Mouse (Mus musculus) T-helper 2 cell (primary cell): ENCODE measurements around the gene Gm20388.

Experiments
- in situ Hi-C: fragments of 300-600 bp; cut with MboI, MseI; formaldehyde crosslinking; loops from one replicate; pipeline ENCODE4 v1.15.1; 2025; ENCODE audit warnings: high pct_unique_total_duplicates

The Gm20388 gene

DNA sequence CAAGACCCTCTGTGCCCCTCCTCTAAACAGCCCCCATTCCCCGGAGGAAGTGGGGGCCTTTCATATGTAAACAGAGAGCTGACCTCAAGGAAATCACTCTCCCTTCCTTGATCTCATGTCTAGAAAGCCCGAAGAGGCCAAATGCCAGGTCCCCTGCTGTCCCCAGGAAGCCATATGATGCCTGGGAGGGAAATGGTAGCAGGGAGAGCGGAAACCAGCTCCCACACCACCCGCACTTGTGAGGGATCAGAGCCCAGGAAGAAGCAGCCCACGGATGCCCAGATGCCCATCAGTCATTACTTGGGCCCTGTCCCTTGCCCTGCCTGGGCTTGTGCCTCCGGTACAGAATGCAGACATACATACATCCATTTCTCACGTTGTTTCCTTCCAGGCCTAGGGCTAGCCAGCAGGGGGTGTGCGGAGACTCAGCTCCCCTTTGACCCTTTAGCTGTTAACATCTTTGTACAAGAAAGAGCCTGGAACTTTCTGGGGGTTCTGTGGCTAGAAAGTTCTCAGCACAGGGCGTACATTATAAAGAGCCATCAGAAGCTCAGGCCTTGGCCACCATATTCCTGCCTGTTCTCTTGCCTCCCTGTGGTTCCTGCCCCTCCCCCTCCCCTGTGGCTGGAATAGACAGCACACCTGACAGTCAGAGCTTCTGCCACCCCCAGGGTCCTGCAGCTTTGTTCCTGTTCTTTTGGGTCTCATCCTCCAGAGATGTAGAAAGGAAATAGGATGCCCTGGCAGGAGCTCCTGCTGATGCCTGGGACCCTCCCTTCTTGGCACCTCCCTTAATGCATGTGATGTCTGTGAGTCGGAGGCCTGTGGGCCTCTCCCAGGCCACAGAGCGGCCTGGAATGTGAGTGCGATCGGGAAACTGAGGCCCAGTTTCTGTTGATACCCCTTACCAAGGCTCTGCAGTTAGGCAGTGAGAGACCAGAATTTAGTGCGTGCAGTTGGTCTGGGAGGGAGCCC, 497.9 kb downstream of the Gm20388 start:
- in situ Hi-C loops: no loop called here

DNA sequence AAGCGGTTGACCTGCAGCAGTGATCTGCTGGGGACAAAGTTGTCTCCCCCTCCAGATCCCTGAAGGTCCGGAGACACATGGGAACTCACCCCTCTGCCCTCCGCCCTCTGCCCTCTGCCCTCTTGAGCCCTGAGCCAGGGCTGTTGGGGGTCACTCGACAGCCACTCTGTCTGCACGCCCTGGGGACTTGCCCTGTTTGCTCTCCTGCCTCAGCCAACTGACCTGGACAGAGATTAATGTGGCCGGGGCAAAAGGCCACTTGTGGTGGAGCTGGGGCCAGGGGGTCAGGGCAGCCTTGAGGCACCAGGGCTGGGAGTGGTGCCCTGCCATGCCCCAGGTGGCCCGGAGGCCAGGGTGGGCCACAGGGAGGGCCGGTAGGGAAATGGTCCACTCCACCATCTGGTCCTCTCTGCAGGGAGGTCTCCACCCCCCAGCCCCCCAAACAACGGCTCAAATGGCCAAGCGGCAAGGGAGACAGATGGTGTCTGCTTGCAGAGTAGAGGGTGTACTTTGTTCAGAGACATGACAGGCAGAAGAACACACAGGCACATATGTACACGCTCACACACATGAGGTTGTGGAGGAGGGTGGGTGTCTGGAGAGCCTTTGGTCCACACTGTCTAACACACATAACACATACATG, 498.9 kb downstream of the Gm20388 start:
- in situ Hi-C loops: no loop called here

DNA sequence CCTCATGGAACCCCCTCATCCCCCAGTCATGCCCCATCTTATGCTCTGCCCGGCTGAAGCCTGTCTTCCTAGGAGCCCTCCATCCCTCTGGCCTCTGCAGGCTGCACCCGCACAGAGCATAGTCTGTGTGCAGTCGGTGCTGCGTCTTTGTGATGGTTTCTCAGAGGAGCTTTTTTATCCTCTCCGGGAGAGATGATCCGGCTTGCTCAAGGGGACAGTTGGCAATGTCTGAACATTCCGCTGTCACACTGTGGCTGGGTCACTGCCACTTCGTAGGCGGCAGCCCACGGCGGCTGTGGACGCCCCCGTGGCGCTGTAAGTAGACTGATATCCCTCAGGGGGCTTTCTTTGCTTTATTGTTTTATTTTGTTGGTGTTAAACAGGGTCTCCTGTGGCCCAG, 500.4 kb downstream of the Gm20388 start:
- in situ Hi-C loops: no loop called here

DNA sequence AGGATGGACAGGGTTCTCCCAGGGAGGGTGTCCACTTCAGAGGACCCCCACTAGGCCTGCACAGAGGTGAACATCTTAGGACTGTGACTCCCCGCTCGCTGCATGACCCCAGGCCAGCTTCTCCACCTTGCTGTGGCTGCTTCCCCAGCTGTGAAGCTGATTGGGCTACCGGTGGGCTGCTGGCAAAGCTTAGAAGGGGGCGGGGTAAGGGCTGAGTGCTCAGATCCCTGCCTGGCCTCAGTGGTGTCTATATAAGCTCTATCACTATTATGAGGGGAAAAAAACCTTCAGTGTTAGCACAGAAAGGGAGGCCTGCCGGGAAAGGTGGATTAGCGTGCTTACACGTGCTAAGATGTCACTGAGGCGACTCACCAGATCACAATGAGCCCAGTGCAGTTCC, 501.2 kb downstream of the Gm20388 start:
- in situ Hi-C loops: no loop called here

DNA sequence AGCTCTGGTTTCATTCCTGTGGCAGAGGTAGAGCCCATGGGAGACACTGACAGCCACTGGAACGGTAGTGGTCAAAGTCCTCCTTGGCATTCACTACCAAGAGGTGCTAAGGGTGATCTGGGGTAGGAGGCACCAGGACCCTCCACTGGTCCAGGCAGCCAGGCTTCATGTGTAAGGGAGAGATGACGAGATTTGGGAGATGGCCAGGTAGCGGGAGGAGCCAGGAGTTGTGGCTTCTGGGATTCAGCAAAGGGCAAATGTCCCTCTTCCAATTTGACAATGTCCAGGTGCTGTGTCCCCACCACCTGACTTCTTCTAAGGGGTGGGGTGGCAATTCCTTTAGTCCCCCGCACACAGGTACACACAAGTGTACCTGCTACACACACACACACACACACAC, 501.7 kb downstream of the Gm20388 start:
- in situ Hi-C loops: no loop called here

DNA sequence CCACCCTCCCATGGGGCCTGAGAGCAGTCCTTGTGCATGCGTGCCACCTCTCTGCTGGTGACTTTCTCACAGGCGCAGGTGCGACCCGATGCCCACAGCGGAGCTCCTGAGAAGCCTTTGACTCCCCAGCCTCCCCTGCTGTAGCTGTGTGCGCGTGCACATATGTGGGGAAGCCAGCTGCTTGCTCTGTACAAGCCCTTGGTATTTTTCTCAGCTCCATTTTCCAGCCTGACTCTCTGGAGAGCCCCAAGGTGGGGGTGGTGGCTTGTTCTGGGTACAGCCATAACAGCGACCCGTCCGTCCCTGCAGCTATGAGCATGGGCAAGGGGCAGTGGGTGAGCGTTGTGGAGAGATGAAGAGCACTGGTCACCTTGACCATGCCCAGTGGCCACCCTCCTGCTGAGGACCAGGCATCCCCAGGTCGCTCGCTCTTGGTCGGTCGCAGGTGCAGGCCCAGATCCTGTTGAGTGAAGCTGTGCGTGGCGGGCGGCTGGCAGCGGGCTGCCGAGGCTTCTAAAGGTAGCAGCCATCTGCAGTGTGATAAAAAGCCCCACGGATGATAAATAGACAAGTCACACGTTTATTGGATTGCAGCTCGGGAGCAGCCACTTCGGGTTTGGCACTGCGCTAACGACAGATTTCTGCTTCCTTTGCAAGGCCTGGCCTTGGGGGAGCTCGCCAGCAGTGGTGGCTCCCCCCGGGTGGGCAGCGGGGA, 502.4 kb downstream of the Gm20388 start:
- in situ Hi-C loops: no loop called here

DNA sequence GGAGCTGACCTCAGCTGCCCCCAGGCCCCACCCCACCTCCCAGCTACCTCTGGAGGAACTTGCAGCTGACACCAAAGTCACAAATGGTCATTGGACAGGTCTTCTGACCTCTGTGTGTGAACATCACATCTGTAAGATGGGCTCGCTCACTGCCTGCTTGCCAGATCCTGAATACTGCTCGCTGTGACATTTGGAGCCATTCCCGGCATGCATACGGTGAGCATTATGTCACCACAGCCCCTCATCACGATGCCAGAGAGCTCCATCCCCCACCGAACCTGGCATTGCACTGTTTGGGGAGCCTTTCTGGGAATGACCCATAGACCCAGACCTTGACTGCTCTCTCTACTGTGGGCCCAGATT, 503.0 kb downstream of the Gm20388 start:
- in situ Hi-C loops: no loop called here

DNA sequence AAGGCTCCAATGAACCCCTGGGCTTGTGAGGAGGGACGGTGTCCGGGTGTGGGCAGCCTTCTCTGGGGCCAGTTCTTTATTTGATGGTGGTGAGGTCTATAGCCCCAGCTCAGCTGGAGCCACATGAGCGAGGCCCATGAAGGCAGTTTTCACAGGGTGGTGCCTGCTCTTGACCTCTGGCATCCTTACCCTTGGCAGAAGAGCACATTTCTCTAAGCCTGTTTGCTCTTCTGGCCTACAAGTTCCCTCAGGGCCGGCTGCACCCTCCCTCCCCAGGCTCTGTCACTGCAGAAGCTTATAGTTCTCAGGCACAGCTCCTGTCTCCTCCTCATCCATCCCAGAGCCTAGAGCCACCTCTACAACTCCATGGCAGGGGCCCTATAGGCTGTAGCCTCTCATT, 503.6 kb downstream of the Gm20388 start:
- in situ Hi-C loops: no loop called here

DNA sequence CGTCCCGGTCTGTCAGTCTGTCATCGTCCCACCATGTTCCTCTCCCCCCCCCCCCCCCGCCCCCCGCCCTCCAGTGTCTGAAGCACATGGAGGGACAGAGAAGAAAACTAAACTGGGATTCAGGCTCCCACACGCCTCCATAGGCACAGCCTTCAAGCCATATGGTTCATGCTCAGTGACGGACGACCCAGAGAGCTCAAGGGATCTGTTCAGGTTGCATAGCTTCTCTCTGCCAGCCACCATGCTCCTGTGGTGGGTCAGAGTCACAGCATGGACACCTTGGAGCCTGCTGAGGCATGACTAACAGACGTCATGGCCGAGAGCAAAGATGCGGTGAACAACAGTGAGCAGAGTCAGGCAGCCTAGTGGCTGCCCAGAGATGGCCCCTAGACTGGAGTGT, 504.8 kb downstream of the Gm20388 start:
- in situ Hi-C loops: no loop called here

DNA sequence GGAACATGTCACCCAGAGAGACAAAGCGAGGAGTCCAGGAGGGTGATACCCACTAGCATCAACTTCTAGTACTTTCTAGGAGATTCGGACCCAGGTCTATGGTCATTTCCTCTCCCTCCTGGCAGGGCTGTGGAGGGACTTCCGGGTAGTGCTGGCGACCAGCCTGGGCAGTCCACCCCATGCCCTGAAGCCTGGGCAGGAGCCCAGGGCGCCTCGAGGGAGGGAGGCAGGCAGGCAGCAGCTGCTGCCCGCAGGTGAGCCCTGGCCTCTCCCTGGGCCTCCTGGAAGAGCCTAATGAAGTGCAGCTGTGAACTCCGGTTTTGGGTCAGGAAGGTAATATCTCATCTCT, 505.5 kb downstream of the Gm20388 start:
- in situ Hi-C loops: no loop called here

DNA sequence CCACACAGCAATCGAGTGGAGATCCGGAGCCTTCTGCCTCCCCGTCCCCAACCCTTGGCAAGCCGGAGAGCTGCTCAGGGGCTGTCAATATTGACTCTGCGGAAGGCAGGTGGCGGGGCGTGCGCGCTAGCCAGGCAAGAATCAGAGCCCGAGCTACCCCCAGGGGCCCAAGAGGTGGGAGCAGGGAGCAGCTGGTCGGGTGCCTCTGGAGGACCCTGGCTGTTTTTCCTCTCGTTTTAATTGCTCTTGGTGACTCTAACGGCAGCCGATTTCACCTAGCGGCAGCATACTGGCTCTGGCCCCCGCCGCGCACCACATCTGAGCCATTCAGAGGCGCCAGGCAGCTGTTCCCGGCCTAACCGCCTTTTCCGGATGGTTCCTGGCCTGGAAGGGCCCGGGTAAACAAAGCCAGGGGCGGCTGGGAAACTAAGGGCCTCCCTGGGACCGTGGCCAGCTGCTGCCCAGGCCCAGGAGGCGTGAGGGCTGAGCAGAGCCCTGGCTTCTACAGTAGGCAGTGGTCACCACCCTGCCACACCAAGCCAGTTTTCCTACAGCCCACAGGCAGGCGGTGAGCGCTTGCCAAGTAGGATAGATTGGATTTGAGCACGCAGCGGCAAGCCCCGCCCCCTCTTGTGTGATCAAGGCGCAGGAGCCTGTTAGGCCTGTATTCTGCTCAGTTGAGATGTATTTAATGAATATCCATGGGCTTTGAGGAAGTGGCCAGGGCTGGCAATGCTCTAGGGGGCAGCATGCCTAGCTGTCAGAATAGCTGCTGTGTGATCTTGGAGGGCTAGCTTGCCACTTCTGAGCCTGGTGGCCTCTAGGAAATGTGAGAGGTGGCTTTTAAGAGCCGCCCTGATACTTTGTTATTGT, 506.1 kb downstream of the Gm20388 start:
- in situ Hi-C loops: no loop called here

DNA sequence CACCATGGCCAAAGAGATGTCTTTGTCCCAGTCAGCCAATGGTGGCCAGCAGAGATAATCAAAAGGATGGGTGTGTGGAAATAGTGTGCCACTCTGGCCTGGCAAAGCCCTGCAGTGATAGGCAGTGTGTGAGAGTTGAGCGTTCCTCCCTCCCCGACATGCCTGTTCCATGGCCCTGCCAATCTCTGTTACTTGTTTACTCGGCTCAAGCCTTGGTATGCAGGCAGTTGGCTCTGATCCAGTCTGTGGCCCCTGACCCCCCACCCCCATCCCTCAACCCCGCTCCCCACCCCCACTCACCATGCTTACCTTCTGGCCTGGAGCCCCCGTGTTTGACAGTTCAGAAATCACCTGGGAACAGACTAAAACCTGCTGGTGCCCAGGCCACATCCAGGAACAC, 507.5 kb downstream of the Gm20388 start:
- in situ Hi-C loops: no loop called here

DNA sequence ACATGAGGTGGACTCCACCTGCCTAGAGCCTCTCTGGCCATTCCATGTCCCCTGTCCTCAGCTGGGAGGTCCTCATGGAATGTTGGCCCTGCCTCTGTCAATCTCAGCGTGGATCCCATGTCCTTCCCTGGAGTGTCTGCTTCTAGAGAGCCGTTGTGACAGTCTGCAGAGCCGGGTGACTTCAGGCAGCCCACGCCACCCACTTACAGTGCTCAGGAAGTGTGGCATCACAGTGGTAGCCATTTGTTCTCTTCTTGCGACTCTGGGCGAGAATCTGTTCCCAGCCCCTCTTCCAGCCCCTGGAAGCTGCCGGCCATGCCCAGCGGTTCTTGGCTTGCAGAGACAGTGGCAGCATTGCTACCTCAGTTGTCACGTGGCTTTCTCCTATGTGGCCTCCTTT, 509.0 kb downstream of the Gm20388 start:
- in situ Hi-C loops: no loop called here

DNA sequence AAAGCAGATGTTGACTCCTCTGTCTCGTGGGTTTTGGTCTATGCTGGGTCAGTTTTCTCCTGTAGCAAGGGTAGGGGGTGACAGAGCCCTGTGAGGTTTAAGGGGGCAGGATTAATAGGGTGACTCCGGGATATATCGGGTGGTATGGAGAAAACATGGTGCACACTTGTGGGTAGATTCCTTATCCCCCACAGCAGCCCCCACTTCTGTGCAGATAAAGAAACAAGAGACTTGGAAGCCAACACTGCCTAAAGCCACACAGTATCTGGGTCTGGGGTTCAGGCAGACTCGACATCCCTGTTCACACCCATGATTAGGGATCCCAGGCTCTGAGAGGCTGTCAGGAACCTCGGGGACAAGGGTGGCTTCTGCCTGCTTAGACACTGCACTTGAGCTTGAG, 509.6 kb downstream of the Gm20388 start:
- in situ Hi-C loops: no loop called here

DNA sequence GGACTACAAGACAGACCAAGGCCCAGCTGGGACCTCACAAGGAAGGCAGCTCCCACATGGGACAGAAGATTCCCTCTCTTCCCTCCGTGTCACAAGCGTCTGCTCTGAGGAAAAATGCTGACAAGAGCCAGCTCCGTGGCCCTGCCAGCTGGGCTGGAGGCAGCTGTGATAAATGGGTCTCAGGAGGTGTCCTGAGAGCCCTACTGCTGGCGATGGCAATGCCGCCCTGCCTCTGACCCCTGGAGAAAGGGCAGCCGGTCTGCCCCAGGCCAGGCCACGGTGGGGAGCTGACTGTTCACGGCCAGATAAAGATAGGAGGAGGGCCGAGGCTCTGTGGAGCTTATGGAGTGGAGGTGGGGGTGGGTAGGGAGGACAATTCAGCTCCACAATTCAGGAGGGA, 511.0 kb downstream of the Gm20388 start:
- in situ Hi-C loops: no loop called here

DNA sequence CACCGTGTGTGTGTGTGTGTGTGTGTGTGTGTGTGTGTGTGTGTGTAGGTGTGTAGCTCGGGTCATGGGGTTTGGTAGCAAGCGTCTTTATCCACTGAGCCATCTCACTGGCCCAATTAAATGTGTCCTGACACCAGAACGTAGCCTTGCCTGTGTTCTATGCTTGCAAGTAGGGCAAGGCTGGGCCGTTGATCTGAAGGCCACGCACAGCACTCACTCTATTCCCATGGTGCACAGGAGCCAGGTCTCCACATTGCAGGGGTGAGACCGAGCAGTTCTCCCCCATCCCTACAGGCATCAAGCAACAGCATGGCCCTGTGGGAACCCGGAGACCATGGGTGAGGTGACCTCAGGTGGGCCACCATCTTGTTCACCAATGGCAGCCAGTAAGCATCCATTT, 511.6 kb downstream of the Gm20388 start:
- in situ Hi-C loops: no loop called here

DNA sequence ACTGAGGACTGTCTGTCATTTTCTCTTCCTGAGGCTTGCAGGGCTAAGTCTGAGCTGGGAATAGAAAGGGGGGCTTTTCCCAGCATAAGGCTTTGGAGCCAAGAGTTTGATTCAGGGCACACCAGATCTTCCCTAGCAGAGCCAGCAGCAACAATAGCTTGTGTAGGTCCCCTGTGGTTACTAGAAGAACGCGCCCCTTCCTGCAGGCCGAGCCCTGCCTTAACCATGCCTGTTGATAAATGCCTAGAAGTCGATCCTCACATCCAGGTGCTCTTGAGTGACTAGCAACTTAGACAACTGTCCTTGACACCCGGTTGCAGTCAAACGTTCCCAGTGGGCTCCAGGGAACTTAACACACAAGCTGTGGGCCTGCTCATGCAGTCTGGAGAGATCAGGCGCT, 512.9 kb downstream of the Gm20388 start:
- in situ Hi-C loops: no loop called here

DNA sequence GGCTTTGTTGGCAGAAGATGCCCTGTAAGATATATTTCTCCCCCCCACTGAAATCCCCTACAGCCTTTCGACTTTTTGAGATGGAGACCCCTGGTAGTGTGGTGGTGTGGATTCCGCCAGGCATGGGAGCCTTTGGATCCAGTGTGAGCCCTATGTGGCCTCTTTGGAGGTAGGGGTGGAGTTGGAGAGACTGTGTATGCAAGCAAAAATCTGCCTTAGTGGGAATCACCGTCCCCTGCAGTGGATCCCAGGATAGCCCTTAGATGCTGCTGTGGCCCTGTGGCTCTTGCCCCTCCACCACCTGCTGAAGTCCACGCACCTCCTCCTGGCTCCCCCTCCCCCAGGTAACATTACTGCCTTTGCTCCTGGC, 514.2 kb downstream of the Gm20388 start:
- in situ Hi-C loops: no loop called here

DNA sequence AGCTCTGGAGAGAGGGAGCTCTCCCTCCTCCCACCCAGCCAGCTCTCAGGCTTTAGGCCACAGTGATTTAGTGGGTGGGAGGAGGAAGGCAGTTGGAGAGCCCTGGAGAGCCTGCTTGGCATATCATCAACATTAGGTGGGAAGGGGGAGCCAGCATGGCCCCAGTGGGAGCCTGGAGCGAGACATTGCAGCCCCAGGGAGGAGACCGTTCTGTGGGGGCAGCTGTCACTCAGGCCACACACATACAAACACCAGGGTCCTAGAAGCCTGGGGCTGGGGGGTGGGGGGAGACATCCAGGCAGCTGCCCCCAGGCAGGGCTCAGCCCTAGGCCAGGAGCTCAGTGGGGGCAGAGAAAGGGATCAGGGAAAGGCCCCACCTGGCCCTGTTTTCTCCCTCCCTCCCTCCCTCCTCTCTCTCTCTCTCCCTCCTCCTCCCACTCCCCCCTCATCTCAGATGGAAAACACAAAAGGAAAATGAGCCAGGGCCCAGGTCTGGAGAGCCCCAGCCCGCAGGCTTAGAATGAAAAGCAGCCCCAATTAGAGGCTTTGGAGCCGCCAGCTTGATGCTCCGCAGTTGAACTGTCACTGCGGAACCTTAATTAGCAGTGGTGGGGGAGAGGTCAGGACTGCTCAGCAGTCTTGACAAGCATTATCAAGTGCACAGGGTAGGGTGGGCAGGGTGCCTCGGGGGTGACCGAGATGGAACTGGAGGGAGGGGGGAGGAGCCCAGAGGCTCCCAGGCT, 514.7 kb downstream of the Gm20388 start:
- in situ Hi-C loops: no loop called here

DNA sequence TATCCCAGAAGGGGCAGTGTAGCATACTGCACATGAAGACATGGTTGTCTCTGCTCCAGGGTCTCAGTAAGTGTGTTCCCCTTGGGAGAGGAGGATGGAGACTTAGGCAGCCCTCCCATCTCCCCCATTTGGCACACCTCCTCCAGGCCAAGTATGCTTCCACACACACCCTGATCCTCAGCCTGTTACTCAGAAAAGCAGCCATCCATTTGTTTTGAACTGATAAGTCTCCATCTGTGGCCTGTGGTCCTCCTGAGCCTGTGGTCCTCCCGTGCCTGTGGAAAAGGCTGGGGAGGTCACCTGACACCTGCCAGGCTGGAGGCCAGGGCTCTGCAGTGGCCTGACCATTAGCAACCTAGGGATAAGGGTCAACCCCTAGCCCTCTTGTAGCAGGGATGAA, 515.5 kb downstream of the Gm20388 start:
- in situ Hi-C loops: no loop called here
